Mouse (Mus musculus) brain, embryonic 14.5 days (tissue): ENCODE measurements around the gene Tmed6.

Source experiments
- CTCF ChIP-seq: fragments of 200-500 bp; IDR thresholded peaks from 2 replicates; pipeline ENCODE4 v1.5.1; 2012; ENCODE audit warnings: inconsistent platforms, mild to moderate bottlenecking, moderate library complexity, borderline replicate concordance; ENCODE audit not compliant: insufficient read depth, insufficient read length; ENCODE audit errors: extremely low read depth
- POLR2A ChIP-seq: fragments of 200-500 bp; IDR thresholded peaks from 2 replicates; pipeline ENCODE4 v1.6.1; 2012; ENCODE audit warnings: mild to moderate bottlenecking, inconsistent platforms, borderline replicate concordance; ENCODE audit not compliant: poor library complexity, insufficient read depth, insufficient read length, severe bottlenecking; ENCODE audit errors: extremely low read depth

GRCm38 (mm10) chr8:107111340-107112105 lies 46.1 kb upstream of the Tmed6 start:
- no peak for TF ChIP-seq CTCF
- no peak for TF ChIP-seq POLR2A
